Mouse (Mus musculus) liver, embryonic 12.5 days (tissue): Measurements from ENCODE around the gene Abhd17c. TPM values are rescaled to one million over a fixed set of nuclear protein-coding genes. Genes with fewer than 3 reads are reported as not detected.

Experiments
- ATAC-seq: fragments of 200-750 bp; cut with Nextera tagmentation; 2 replicates; pipeline ENCODE4 v1.8.0; 2017; ENCODE audit warnings: moderate number of reproducible peaks, mild to moderate bottlenecking, moderate library complexity
- H3K27ac ChIP-seq: fragments of 300-500 bp; sonication (generic); 2 replicates; pipeline ENCODE4 v1.5.1; 2016; ENCODE audit warnings: mild to moderate bottlenecking
- H3K27me3 ChIP-seq: fragments of 300-500 bp; sonication (generic); replicated peaks from 2 replicates; pipeline ENCODE4 v1.6.1; 2016; ENCODE audit warnings: mild to moderate bottlenecking, moderate library complexity
- H3K36me3 ChIP-seq: fragments of 300-500 bp; sonication (generic); 2 replicates; pipeline ENCODE4 v1.6.1; 2016; ENCODE audit warnings: mild to moderate bottlenecking, moderate library complexity
- H3K4me1 ChIP-seq: fragments of 300-500 bp; sonication (generic); 2 replicates; pipeline ENCODE4 v1.6.1; 2016
- H3K4me2 ChIP-seq: fragments of 300-500 bp; sonication (generic); 2 replicates; pipeline ENCODE4 v1.6.1; 2016; ENCODE audit warnings: mild to moderate bottlenecking, moderate library complexity
- H3K4me3 ChIP-seq: fragments of 300-500 bp; sonication (generic); 2 replicates; pipeline ENCODE4 v1.5.1; 2016; ENCODE audit warnings: mild to moderate bottlenecking, moderate library complexity
- H3K9ac ChIP-seq: fragments of 300-500 bp; sonication (generic); 2 replicates; pipeline ENCODE4 v1.6.1; 2016; ENCODE audit warnings: mild to moderate bottlenecking, moderate library complexity
- H3K9me3 ChIP-seq: fragments of 300-500 bp; sonication (generic); replicated peaks from 2 replicates; pipeline ENCODE4 v1.6.1; 2016; ENCODE audit warnings: mild to moderate bottlenecking, moderate library complexity
- WGBS: fragments of 180-500 bp; shearing (Covaris S2); methylation state at CpG from one replicate; pipeline ENCODE4 v1.1.7; 2016; ENCODE audit not compliant: insufficient replicate concordance; 5-methylcytosine and 5-hydroxymethylcytosine counted together
- polyA plus RNA-seq: library from polyadenylated mRNA; unstranded; fragments of >200 nt; fragmentation: Nextera tagmentation; extraction: Ambion mirVana; gene quantifications from 2 replicates; pipeline ENCODE4 v1.2.1, GENCODE M21; 2016

Gene Abhd17c
- polyA plus RNA-seq, 1 experiment from 2014 or later: 44.9 TPM

GRCm38 (mm10) chr7:84116621-84117542 is 34.8 kb downstream of the Abhd17c start:
- Histone ChIP-seq H3K4me2 (no peak overlapping the region), H3K4me1 (peaks cover 39% of the 10 kb centered on the region), H3K36me3 (peaks cover 29% of the 10 kb centered on the region), H3K4me3 (no peak overlapping the region), H3K27ac (no peak overlapping the region), H3K27me3 (no peaks in the 10 kb centered on the region), H3K9me3 (no peaks in the 10 kb centered on the region), H3K9ac (no peak overlapping the region)
- 77% methylated on average over 7 of the region's 7 CpGs for WGBS
- ATAC-seq: no peak

GRCm38 (mm10) chr7:84115385-84115784 is 36.3 kb downstream of the Abhd17c start:
- peaks cover 24% of the 10 kb centered on the region; the same call in 1 of the 2 replicates for H3K4me1 ChIP-seq
- peaks cover 36% of the 10 kb centered on the region for H3K36me3 ChIP-seq
- no peaks in the 10 kb centered on the region for H3K27me3 ChIP-seq
- H3K9me3 ChIP-seq: no peaks in the 10 kb centered on the region
- no peak overlapping the region for H3K4me3 ChIP-seq
- no peak overlapping the region for H3K9ac ChIP-seq
- 37% methylated on average over 2 of the region's 2 CpGs for WGBS
- H3K27ac ChIP-seq: no peak overlapping the region
- no peak for ATAC-seq
- H3K4me2 ChIP-seq: no peak overlapping the region

GRCm38 (mm10) chr7:84114775-84115174 is 36.9 kb downstream of the Abhd17c start:
- no peak for ATAC-seq
- no peaks in the 10 kb centered on the region for H3K9me3 ChIP-seq
- H3K4me2 ChIP-seq: no peak overlapping the region
- H3K27me3 ChIP-seq: no peaks in the 10 kb centered on the region
- no peak overlapping the region for H3K27ac ChIP-seq
- no peak overlapping the region for H3K4me3 ChIP-seq
- H3K4me1 ChIP-seq: peaks cover 18% of the 10 kb centered on the region; the same call in 1 of the 2 replicates
- H3K36me3 ChIP-seq: peaks cover 42% of the 10 kb centered on the region
- 79% methylated on average over 3 of the region's 3 CpGs for WGBS
- H3K9ac ChIP-seq: no peak overlapping the region

GRCm38 (mm10) chr7:84113035-84113390 is 38.7 kb downstream of the Abhd17c start:
- no peaks in the 10 kb centered on the region for H3K9me3 ChIP-seq
- 85% methylated on average over 8 of the region's 8 CpGs for WGBS

GRCm38 (mm10) chr7:84112351-84113034 is 39.2 kb downstream of the Abhd17c start:
- H3K36me3 ChIP-seq: peaks cover 54% of the 10 kb centered on the region
- H3K4me1 ChIP-seq: peaks cover 2% of the 10 kb centered on the region; the same call in 1 of the 2 replicates
- ATAC-seq: no peak
- WGBS: 70% methylated on average over 6 of the region's 6 CpGs
- no peak overlapping the region for H3K4me3 ChIP-seq
- no peaks in the 10 kb centered on the region for H3K9me3 ChIP-seq
- no peak overlapping the region for H3K27ac ChIP-seq
- H3K27me3 ChIP-seq: no peaks in the 10 kb centered on the region
- no peak overlapping the region for H3K9ac ChIP-seq
- no peak overlapping the region for H3K4me2 ChIP-seq

More at GRCm38 (mm10) chr7:84113035-84113390, 38.7 kb downstream of the Abhd17c start:
- no peak overlapping the region for H3K27ac ChIP-seq
- H3K4me2 ChIP-seq: no peak overlapping the region
- H3K4me3 ChIP-seq: no peak overlapping the region
- H3K4me1 ChIP-seq: peaks cover 7% of the 10 kb centered on the region; the same call in 1 of the 2 replicates
- no peaks in the 10 kb centered on the region for H3K27me3 ChIP-seq
- peaks cover 54% of the 10 kb centered on the region for H3K36me3 ChIP-seq
- no peak overlapping the region for H3K9ac ChIP-seq
- no peak for ATAC-seq

- no peak for ATAC-seq
- H3K9ac ChIP-seq: no peak overlapping the region
These were observed 39.9 kb downstream of the Abhd17c start for GRCm38 (mm10) chr7:84111716-84112350.

GRCm38 (mm10) chr7:84106942-84107341 is 44.8 kb downstream of the Abhd17c start:
- no peak for ATAC-seq
- Histone ChIP-seq H3K4me1 (no peaks in the 10 kb centered on the region; the same call in 1 of the 2 replicates), H3K4me2 (no peak overlapping the region), H3K27ac (no peak overlapping the region), H3K9me3 (no peaks in the 10 kb centered on the region), H3K27me3 (no peaks in the 10 kb centered on the region), H3K36me3 (peaks cover 31% of the 10 kb centered on the region), H3K4me3 (no peak overlapping the region), H3K9ac (no peak overlapping the region)
- WGBS: 71% methylated on average over 1 of the region's 1 CpGs

More at GRCm38 (mm10) chr7:84111716-84112350, 39.9 kb downstream of the Abhd17c start:
- H3K9me3 ChIP-seq: no peaks in the 10 kb centered on the region
- H3K4me3 ChIP-seq: no peak overlapping the region
- H3K36me3 ChIP-seq: peaks cover 58% of the 10 kb centered on the region
- H3K4me2 ChIP-seq: no peak overlapping the region
- no peak overlapping the region for H3K27ac ChIP-seq
- no peaks in the 10 kb centered on the region for H3K27me3 ChIP-seq
- no peaks in the 10 kb centered on the region; the same call in 1 of the 2 replicates for H3K4me1 ChIP-seq
- 72% methylated on average over 10 of the region's 10 CpGs for WGBS

- 78% methylated on average over 1 of the region's 1 CpGs for WGBS
- H3K4me1 ChIP-seq: no peaks in the 10 kb centered on the region
- H3K9me3 ChIP-seq: no peaks in the 10 kb centered on the region
- H3K27ac ChIP-seq: no peak overlapping the region
- ATAC-seq: no peak
- H3K36me3 ChIP-seq: 0 out of 2 replicates have a peak, but pooled peaks cover 6% of the 10 kb centered on the region
- no peak overlapping the region for H3K9ac ChIP-seq
- no peak overlapping the region for H3K4me3 ChIP-seq
- H3K27me3 ChIP-seq: no peaks in the 10 kb centered on the region
- H3K4me2 ChIP-seq: no peak overlapping the region
These were observed 49.1 kb downstream of the Abhd17c start for GRCm38 (mm10) chr7:84102589-84102988.

GRCm38 (mm10) chr7:84100672-84101071 is 51.0 kb downstream of the Abhd17c start:
- H3K4me2 ChIP-seq: no peak overlapping the region
- no peak overlapping the region for H3K9ac ChIP-seq
- H3K36me3 ChIP-seq: no peaks in the 10 kb centered on the region
- H3K27me3 ChIP-seq: no peaks in the 10 kb centered on the region
- no peak overlapping the region for H3K27ac ChIP-seq
- no peak for ATAC-seq
- H3K4me3 ChIP-seq: no peak overlapping the region
- H3K4me1 ChIP-seq: no peaks in the 10 kb centered on the region
- H3K9me3 ChIP-seq: no peaks in the 10 kb centered on the region
- WGBS: 58% methylated on average over 3 of the region's 3 CpGs

- no peaks in the 10 kb centered on the region for H3K36me3 ChIP-seq
- ATAC-seq: no peak
- H3K27me3 ChIP-seq: no peaks in the 10 kb centered on the region
- H3K27ac ChIP-seq: no peak overlapping the region
- H3K9ac ChIP-seq: no peak overlapping the region
- H3K4me2 ChIP-seq: no peak overlapping the region
- no peaks in the 10 kb centered on the region for H3K9me3 ChIP-seq
- WGBS: 86% methylated on average over 1 of the region's 1 CpGs
- no peaks in the 10 kb centered on the region for H3K4me1 ChIP-seq
- H3K4me3 ChIP-seq: no peak overlapping the region
These were observed 53.6 kb downstream of the Abhd17c start for GRCm38 (mm10) chr7:84098098-84098497.

GRCm38 (mm10) chr7:84096501-84096900 is 55.2 kb downstream of the Abhd17c start:
- H3K9me3 ChIP-seq: no peaks in the 10 kb centered on the region
- no peaks in the 10 kb centered on the region for H3K27me3 ChIP-seq
- WGBS: 62% methylated on average over 6 of the region's 6 CpGs

More at GRCm38 (mm10) chr7:84096501-84096900, 55.2 kb downstream of the Abhd17c start:
- no peak for ATAC-seq
- H3K9ac ChIP-seq: no peak overlapping the region
- H3K4me3 ChIP-seq: no peak overlapping the region
- no peak overlapping the region for H3K4me2 ChIP-seq
- H3K4me1 ChIP-seq: no peaks in the 10 kb centered on the region
- H3K36me3 ChIP-seq: no peaks in the 10 kb centered on the region
- no peak overlapping the region for H3K27ac ChIP-seq
